Mouse (Mus musculus) forebrain, postnatal 0 days (tissue): Measurements from ENCODE around the gene 6430548M08Rik. TPM values are rescaled to one million over a fixed set of nuclear protein-coding genes. Genes with fewer than 3 reads are reported as not detected.

ENCODE experiments used
- ATAC-seq: fragments of 200-750 bp; cut with Nextera tagmentation; 2 replicates; pipeline ENCODE4 v1.8.0; 2017; ENCODE audit warnings: mild to moderate bottlenecking, moderate library complexity
- DNase-seq: peaks from one replicate; pipeline ENCODE4 v3.0.0-alpha.2; 2015
- H3K27ac ChIP-seq: fragments of 300-500 bp; sonication (generic); 2 replicates; pipeline ENCODE4 v1.5.1; 2014; ENCODE audit warnings: low read depth, mild to moderate bottlenecking, antibody characterized with exemption, low read length, moderate library complexity, mixed read lengths
- H3K27me3 ChIP-seq: fragments of 300-500 bp; sonication (generic); 2 replicates; pipeline ENCODE4 v1.6.1; 2014; ENCODE audit warnings: mild to moderate bottlenecking, low read length, mixed read lengths; ENCODE audit not compliant: insufficient read depth
- H3K36me3 ChIP-seq: fragments of 300-500 bp; sonication (generic); 2 replicates; pipeline ENCODE4 v1.6.1; 2014; ENCODE audit warnings: mild to moderate bottlenecking, moderate library complexity; ENCODE audit not compliant: insufficient read depth
- H3K4me1 ChIP-seq: fragments of 300-500 bp; sonication (generic); 2 replicates; pipeline ENCODE4 v1.6.1; 2014; ENCODE audit warnings: antibody characterized with exemption; ENCODE audit not compliant: insufficient read depth
- H3K4me2 ChIP-seq: fragments of 300-500 bp; sonication (generic); 2 replicates; pipeline ENCODE4 v1.6.1; 2014; ENCODE audit warnings: low read depth, mild to moderate bottlenecking, moderate library complexity
- H3K4me3 ChIP-seq: fragments of 300-500 bp; sonication (generic); 2 replicates; pipeline ENCODE4 v1.5.1; 2014; ENCODE audit warnings: low read depth, low read length, mixed read lengths
- H3K9ac ChIP-seq: fragments of 300-500 bp; sonication (generic); 2 replicates; pipeline ENCODE4 v1.6.1; 2014; ENCODE audit warnings: mild to moderate bottlenecking
- H3K9me3 ChIP-seq: fragments of 300-500 bp; sonication (generic); 2 replicates; pipeline ENCODE4 v1.6.1; 2016; ENCODE audit warnings: low read length
- CTCF ChIP-seq: sonication (generic); IDR thresholded peaks from 2 replicates; pipeline ENCODE4 v1.5.1; 2016; ENCODE audit warnings: antibody characterized with exemption, control low read depth, low read depth
- WGBS: fragments of 180-500 bp; shearing (Covaris S2); extraction: QIAGEN DNeasy Blood & Tissue Kit; methylation state at CpG from one replicate; pipeline ENCODE4 v1.1.7; 2014; 5-methylcytosine and 5-hydroxymethylcytosine counted together
- polyA plus RNA-seq: library from polyadenylated mRNA; unstranded; fragments of >200 nt; fragmentation: Nextera tagmentation; extraction: Ambion mirVana; gene quantifications from 2 replicates; pipeline ENCODE4 v1.2.1, GENCODE M21; 2015
- total RNA-seq: library from RNA; depleted of rRNA; stranded (reverse); fragments of >200 nt; gene quantifications from 2 replicates; pipeline ENCODE4 v1.2.3, GENCODE M21; 2014

Gene 6430548M08Rik
- total and polyA plus RNA-seq, 2 experiments from 2014 or later: 32.7 to 59.6 TPM

GRCm38 (mm10) chr8:120161658-120162403, 47.9 kb downstream of the 6430548M08Rik start:
- Histone ChIP-seq H3K4me3 (no peak overlapping the region), H3K9ac (no peak overlapping the region), H3K36me3 (peaks cover 9% of the 10 kb centered on the region), H3K27me3 (no peaks in the 10 kb centered on the region), H3K27ac (no peak overlapping the region), H3K4me1 (no peaks in the 10 kb centered on the region), H3K9me3 (no peaks in the 10 kb centered on the region), H3K4me2 (no peak overlapping the region)
- DNase-seq (no peak), ATAC-seq (no peak)
- WGBS: 84% methylated on average over 16 of the region's 16 CpGs
- TF ChIP-seq CTCF: no peak

GRCm38 (mm10) chr8:120162404-120162752, 48.4 kb downstream of the 6430548M08Rik start:
- H3K27me3 ChIP-seq: no peaks in the 10 kb centered on the region
- peaks cover 9% of the 10 kb centered on the region for H3K36me3 ChIP-seq
- no peaks in the 10 kb centered on the region for H3K9me3 ChIP-seq
- H3K9ac ChIP-seq: no peak overlapping the region
- DNase-seq (no peak), ATAC-seq (no peak)
- no peak overlapping the region for H3K4me3 ChIP-seq
- H3K4me1 ChIP-seq: no peaks in the 10 kb centered on the region
- H3K4me2 ChIP-seq: no peak overlapping the region
- no peak overlapping the region for H3K27ac ChIP-seq
- TF ChIP-seq CTCF: no peak
- WGBS: 90% methylated on average over 5 of the region's 5 CpGs

- Histone ChIP-seq H3K27me3 (no peaks in the 10 kb centered on the region), H3K36me3 (peaks cover 9% of the 10 kb centered on the region), H3K9me3 (no peaks in the 10 kb centered on the region), H3K4me3 (no peak overlapping the region), H3K9ac (no peak overlapping the region), H3K4me1 (peaks cover 8% of the 10 kb centered on the region), H3K4me2 (no peak overlapping the region), H3K27ac (no peak overlapping the region)
- 74% methylated on average over 8 of the region's 8 CpGs for WGBS
- DNase-seq (no peak), ATAC-seq (no peak)
- TF ChIP-seq CTCF: no peak
Observed at GRCm38 (mm10) chr8:120163376-120163775, 49.4 kb downstream of the 6430548M08Rik start.

GRCm38 (mm10) chr8:120164026-120164425, 50.1 kb downstream of the 6430548M08Rik start:
- Histone ChIP-seq H3K4me1 (peaks cover 8% of the 10 kb centered on the region), H3K4me2 (no peak overlapping the region), H3K9me3 (no peaks in the 10 kb centered on the region), H3K4me3 (no peak overlapping the region), H3K27me3 (no peaks in the 10 kb centered on the region), H3K9ac (no peak overlapping the region), H3K36me3 (peaks cover 9% of the 10 kb centered on the region), H3K27ac (no peak overlapping the region)
- ATAC-seq (no peak), DNase-seq (no peak)
- WGBS: 88% methylated on average over 5 of the region's 5 CpGs
- no peak for TF ChIP-seq CTCF

- no peak for TF ChIP-seq CTCF
- Histone ChIP-seq H3K36me3 (0 out of 2 replicates have a peak, but pooled peaks cover 5% of the 10 kb centered on the region), H3K9ac (no peak overlapping the region), H3K27me3 (no peaks in the 10 kb centered on the region), H3K4me3 (no peak overlapping the region), H3K4me1 (peaks cover 8% of the 10 kb centered on the region), H3K27ac (no peak overlapping the region), H3K9me3 (no peaks in the 10 kb centered on the region), H3K4me2 (no peak overlapping the region)
- ATAC-seq (no peak), DNase-seq (no peak)
- WGBS: 73% methylated on average over 8 of the region's 8 CpGs
Observed at GRCm38 (mm10) chr8:120167136-120167535, 53.2 kb downstream of the 6430548M08Rik start.

GRCm38 (mm10) chr8:120167821-120168220, 53.9 kb downstream of the 6430548M08Rik start:
- Histone ChIP-seq H3K9ac (no peak overlapping the region), H3K36me3 (no peaks in the 10 kb centered on the region), H3K27me3 (no peaks in the 10 kb centered on the region), H3K9me3 (no peaks in the 10 kb centered on the region), H3K27ac (no peak overlapping the region), H3K4me3 (no peak overlapping the region), H3K4me2 (0 out of 2 replicates have a peak overlapping the region, but pooled peaks have one; percentile 3), H3K4me1 (peaks cover 8% of the 10 kb centered on the region)
- DNase-seq: no peak
- TF ChIP-seq CTCF: no peak
- WGBS: 8% methylated on average over 5 of the region's 5 CpGs
- ATAC-seq: peak; percentile 73

- Histone ChIP-seq H3K27me3 (no peaks in the 10 kb centered on the region), H3K9ac (no peak overlapping the region), H3K4me1 (peaks cover 8% of the 10 kb centered on the region), H3K9me3 (no peaks in the 10 kb centered on the region), H3K36me3 (no peaks in the 10 kb centered on the region), H3K27ac (no peak overlapping the region), H3K4me3 (no peak overlapping the region), H3K4me2 (no peak overlapping the region)
- no peak for TF ChIP-seq CTCF
- ATAC-seq (no peak), DNase-seq (no peak)
- WGBS: 49% methylated on average over 8 of the region's 8 CpGs
Observed at GRCm38 (mm10) chr8:120169119-120169518, 55.2 kb downstream of the 6430548M08Rik start.
